Mouse (Mus musculus): ENCODE results near the gene Rock2. TPM values are rescaled to one million over a fixed set of nuclear protein-coding genes. Genes with fewer than 3 reads are reported as not detected.
A peak's percentile ranks its signal among the peaks of the same experiment; 100 is the strongest.

The Rock2 gene
- polyA plus RNA-seq, 1 experiment from 2014 or later: 72.1 TPM

DNA sequence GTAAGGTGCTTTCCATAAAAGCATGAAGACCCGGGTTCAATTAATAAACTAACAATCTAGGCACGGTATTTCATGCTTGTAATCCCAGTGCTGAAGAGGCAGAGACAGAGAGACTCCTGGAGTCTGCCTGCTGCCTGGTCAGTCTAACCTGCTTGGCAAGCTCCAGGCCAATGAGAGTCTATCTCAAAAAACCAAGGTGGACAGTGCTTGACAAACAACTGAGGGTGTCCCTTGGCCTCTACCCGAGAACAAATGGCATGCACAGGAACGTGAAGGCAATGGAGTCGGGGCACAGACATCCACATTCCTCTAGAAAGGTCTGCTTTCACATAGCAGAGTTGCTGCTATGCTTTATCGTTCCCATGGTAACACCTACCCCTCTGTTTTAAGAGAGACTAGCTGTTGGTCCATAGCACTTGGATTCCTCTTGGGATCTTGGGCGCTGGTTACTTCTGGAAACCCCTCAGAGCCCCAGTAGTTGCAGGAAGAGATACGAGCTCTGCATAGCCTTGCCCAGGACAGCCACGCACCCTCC is 24.8 kb upstream of the Rock2 start:
- in situ Hi-C loops (cut with MboI; ENCODE audit: low pct_unique_long_range_greater_than_20kb): loop anchor here (25.0 kb wide), 1 partner anchor 867 kb away; no protein-coding TSS in a partner anchor
- TF ChIP-seq CTCF (IDR thresholded peaks at IDR 0.05): no peak
- CTCF ChIA-PET: interaction anchor here (0.8 to 3.6 kb wide), 6 partner anchors 9 to 53 kb away, joined by 3 to 13 read pairs (median 4); no protein-coding TSS in a partner anchor
- no peaks in the 10 kb centered on the region for H3K27me3 ChIP-seq
- ATAC-seq (peak; percentile 13), DNase-seq (ENCODE audit: low read depth, low spot score) (no peak)
- POLR2A ChIA-PET: interaction anchor here (1.8 to 2.1 kb wide), 2 partner anchors 24 to 27 kb away, joined by 13 to 20 read pairs; partner anchors contain the start of gene Rock2

DNA sequence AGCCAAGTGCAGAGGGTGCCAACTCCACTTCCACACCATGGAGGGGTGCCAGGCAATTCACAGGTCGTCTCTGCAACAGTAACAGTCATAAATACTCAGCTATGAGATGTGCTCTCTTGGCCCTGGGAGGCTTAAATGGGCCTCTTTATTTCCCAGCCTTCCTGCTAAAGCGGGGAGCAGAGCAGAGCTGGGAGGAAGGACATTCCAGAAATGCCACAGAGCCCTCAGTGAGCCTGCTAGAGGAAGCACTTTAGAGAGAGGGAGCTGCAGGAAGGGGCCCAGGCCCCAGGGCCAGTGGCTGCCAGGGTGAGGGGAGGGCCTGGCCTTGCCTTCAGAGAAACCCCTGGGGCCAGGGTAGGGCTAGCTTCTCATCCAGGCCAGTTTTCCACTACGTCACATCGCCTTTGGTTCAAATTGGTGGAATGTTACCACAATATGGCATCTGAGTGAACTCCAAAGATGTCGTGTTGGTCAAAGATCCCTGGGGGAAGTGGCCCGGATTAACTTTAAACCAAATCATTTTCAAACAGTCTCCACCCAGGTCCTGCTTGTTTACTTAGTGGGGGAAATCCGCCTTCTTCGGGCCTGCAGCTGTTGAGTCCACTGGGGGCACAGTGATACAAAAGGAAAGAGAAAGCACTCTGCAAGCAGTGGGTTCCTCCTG is 24.2 kb upstream of the Rock2 start:
- no peak for TF ChIP-seq CTCF (IDR thresholded peaks at IDR 0.05)
- ATAC-seq: peak; percentile 89
- CTCF ChIA-PET: interaction anchor here (0.7 to 3.6 kb wide), 7 partner anchors 9 to 58 kb away, joined by 3 to 13 read pairs (median 3); no protein-coding TSS in a partner anchor
- POLR2A ChIA-PET: interaction anchor here (1.8 to 2.1 kb wide), 2 partner anchors 24 to 27 kb away, joined by 13 to 20 read pairs; partner anchors contain the start of gene Rock2
- in situ Hi-C loops (cut with MboI; ENCODE audit: low pct_unique_long_range_greater_than_20kb): loop anchor here (25.0 kb wide), 1 partner anchor 867 kb away; no protein-coding TSS in a partner anchor
- DNase-seq (ENCODE audit: low read depth, low spot score): peak; percentile 70
- H3K27me3 ChIP-seq: no peaks in the 10 kb centered on the region

GRCm38 (mm10) chr12:16872006-16872405 is 22.7 kb upstream of the Rock2 start:
- no peak for TF ChIP-seq CTCF (IDR thresholded peaks at IDR 0.05)
- CTCF ChIA-PET: interaction anchor here (1.0 kb wide), 1 partner anchor 10 kb away, joined by 3 read pairs; no protein-coding TSS in a partner anchor
- DNase-seq (ENCODE audit: low read depth, low spot score) (no peak), ATAC-seq (no peak)
- in situ Hi-C loops (cut with MboI; ENCODE audit: low pct_unique_long_range_greater_than_20kb): loop anchor here (25.0 kb wide), 1 partner anchor 865 kb away; no protein-coding TSS in a partner anchor
- POLR2A ChIA-PET: interaction anchor here (1.8 to 2.4 kb wide), 3 partner anchors 22 to 25 kb away, joined by 8 to 20 read pairs (median 13); partner anchors contain the start of gene Rock2
- H3K27me3 ChIP-seq: no peaks in the 10 kb centered on the region

GRCm38 (mm10) chr12:16872926-16873464 is 21.7 kb upstream of the Rock2 start:
- DNase-seq (ENCODE audit: low read depth, low spot score) (no peak), ATAC-seq (no peak)
- CTCF ChIA-PET: interaction anchor here (1.0 kb wide), 1 partner anchor 23 kb away, joined by 3 read pairs; no protein-coding TSS in a partner anchor
- POLR2A ChIA-PET: interaction anchor here (2.4 kb wide), 1 partner anchor 21 kb away, joined by 8 read pairs; the partner anchor contains the start of gene Rock2
- in situ Hi-C loops (cut with MboI; ENCODE audit: low pct_unique_long_range_greater_than_20kb): loop anchor here (25.0 kb wide), 1 partner anchor 864 kb away; no protein-coding TSS in a partner anchor
- no peaks in the 10 kb centered on the region for H3K27me3 ChIP-seq
- TF ChIP-seq CTCF (IDR thresholded peaks at IDR 0.05): no peak

DNA sequence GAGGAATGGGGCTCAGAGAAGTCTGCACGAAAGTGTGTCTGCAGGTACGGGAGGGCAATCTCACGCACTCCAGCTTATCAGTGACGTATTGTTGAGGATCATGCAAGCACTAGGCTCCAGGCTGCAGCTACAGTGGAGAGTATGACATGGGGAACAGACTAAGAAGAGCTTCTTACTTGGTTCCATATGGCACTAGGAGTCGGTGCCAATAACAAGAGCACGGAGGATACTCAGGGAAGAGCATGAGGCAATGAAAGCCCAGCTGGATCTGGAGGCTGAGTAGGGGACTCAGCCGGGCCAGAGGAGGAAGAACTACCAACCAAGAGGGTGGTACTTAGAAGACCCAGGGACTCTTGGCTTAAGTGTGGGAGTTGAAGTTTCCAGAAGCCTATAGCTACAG is 21.1 kb upstream of the Rock2 start:
- POLR2A ChIA-PET: interaction anchor here (2.4 kb wide), 1 partner anchor 21 kb away, joined by 8 read pairs; the partner anchor contains the start of gene Rock2
- H3K27me3 ChIP-seq: no peaks in the 10 kb centered on the region
- ATAC-seq (no peak), DNase-seq (ENCODE audit: low read depth, low spot score) (no peak)
- no peak for TF ChIP-seq CTCF (IDR thresholded peaks at IDR 0.05)
- in situ Hi-C loops (cut with MboI; ENCODE audit: low pct_unique_long_range_greater_than_20kb): loop anchor here (25.0 kb wide), 1 partner anchor 864 kb away; no protein-coding TSS in a partner anchor
- CTCF ChIA-PET: interaction anchor here (1.0 to 1.6 kb wide), 2 partner anchors 23 to 24 kb away, joined by 3 read pairs; no protein-coding TSS in a partner anchor

DNA sequence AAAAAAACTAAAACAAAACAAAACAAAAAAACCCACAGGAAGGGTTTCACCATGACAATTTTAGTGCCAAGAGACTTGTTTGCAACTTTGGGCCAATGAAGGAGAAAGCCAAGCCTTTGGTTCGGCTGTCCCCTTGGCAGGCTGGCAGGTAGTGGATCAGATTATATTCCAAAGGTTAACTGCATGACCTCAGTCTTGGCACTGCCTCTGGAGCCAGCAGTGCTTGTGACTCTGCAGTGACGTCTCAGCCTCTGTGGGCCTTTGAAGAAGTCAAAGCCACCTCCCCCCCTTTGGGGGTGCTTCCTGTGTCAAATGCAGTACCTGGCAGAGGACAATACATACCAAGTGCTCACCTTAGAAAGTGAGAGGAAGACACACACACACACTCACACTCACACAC is 20.6 kb upstream of the Rock2 start:
- in situ Hi-C loops (cut with MboI; ENCODE audit: low pct_unique_long_range_greater_than_20kb): loop anchor here (25.0 kb wide), 1 partner anchor 863 kb away; no protein-coding TSS in a partner anchor
- no peak for TF ChIP-seq CTCF (IDR thresholded peaks at IDR 0.05)

GRCm38 (mm10) chr12:16875269-16875668 is 19.4 kb upstream of the Rock2 start:
- DNase-seq (ENCODE audit: low read depth, low spot score) (no peak), ATAC-seq (peak; percentile 41)
- POLR2A ChIA-PET: interaction anchor here (1.8 kb wide), 1 partner anchor 19 kb away, joined by 6 read pairs; the partner anchor contains the start of gene Rock2
- no peaks in the 10 kb centered on the region for H3K27me3 ChIP-seq
- CTCF ChIA-PET: no interaction called here
- in situ Hi-C loops (cut with MboI; ENCODE audit: low pct_unique_long_range_greater_than_20kb): no loop called here
- no peak for TF ChIP-seq CTCF (IDR thresholded peaks at IDR 0.05)

More for the DNA sequence above, 20.6 kb upstream of the Rock2 start:
- H3K27me3 ChIP-seq: no peaks in the 10 kb centered on the region
- DNase-seq (ENCODE audit: low read depth, low spot score): no peak
- ATAC-seq: no peak
- POLR2A ChIA-PET: interaction anchor here (0.6 to 2.4 kb wide), 2 partner anchors 16 to 20 kb away, joined by 3 to 8 read pairs; partner anchors contain the start of gene Rock2
- CTCF ChIA-PET: interaction anchor here (1.0 to 1.6 kb wide), 2 partner anchors 22 to 24 kb away, joined by 3 read pairs; no protein-coding TSS in a partner anchor

DNA sequence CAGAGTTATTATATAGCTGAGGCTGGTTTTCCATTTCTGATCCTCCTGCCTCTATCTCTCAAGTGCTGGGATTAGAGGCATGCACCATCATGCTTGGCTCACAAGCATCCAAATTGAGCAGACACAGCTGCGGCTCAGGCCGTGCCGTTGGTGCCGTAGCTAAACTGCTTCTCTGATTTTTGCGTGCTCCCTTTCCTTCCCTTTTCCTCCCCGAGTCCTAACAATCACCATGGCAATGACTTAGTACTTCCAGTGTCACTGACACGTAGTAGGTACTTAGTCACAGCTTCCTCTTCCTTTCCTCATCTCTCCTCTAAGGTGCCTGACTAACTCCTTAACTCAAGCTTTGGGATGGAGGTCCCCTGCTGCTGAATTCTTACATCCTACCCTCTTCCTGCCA is 19.0 kb upstream of the Rock2 start:
- ATAC-seq (peak; percentile 14), DNase-seq (ENCODE audit: low read depth, low spot score) (no peak)
- POLR2A ChIA-PET: interaction anchor here (1.8 kb wide), 1 partner anchor 19 kb away, joined by 6 read pairs; the partner anchor contains the start of gene Rock2
- in situ Hi-C loops (cut with MboI; ENCODE audit: low pct_unique_long_range_greater_than_20kb): no loop called here
- TF ChIP-seq CTCF (IDR thresholded peaks at IDR 0.05): no peak
- H3K27me3 ChIP-seq: no peaks in the 10 kb centered on the region
- CTCF ChIA-PET: no interaction called here

GRCm38 (mm10) chr12:16876667-16877066 is 18.0 kb upstream of the Rock2 start:
- DNase-seq (ENCODE audit: low read depth, low spot score) (no peak), ATAC-seq (no peak)
- no peaks in the 10 kb centered on the region for H3K27me3 ChIP-seq
- no peak for TF ChIP-seq CTCF (IDR thresholded peaks at IDR 0.05)
- in situ Hi-C loops (cut with MboI; ENCODE audit: low pct_unique_long_range_greater_than_20kb): no loop called here
- ChIA-PET CTCF (no interaction called here), POLR2A (interaction anchor here (1.1 to 1.8 kb wide), 2 partner anchors 10 to 18 kb away, joined by 4 to 6 read pairs; partner anchors contain the start of gene Rock2)

DNA sequence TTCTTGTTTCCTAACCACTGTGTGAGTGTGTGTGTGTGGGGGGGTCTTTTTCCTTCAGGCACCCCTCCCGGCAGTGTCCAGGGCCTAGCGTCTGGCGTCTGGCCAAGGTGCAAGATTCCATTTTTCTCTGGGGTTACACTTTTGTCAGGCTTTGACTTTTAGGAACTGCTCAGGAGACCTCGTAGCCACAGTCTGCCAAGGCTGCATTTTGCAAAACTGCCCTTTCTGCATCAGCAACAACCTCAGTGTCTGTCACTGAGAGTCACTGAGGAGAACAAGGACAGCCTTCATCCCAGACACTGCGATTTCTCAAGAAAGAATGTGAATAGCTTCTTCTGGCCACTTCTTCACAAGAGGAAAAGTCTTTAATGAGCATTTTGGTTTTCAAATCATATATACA is 17.6 kb upstream of the Rock2 start:
- no peak for DNase-seq (ENCODE audit: low read depth, low spot score)
- ChIA-PET CTCF (interaction anchor here (1.7 kb wide), 1 partner anchor 17 kb away, joined by 5 read pairs; no protein-coding TSS in a partner anchor), POLR2A (interaction anchor here (1.1 kb wide), 1 partner anchor 9 kb away, joined by 4 read pairs; no protein-coding TSS in a partner anchor)
- in situ Hi-C loops (cut with MboI; ENCODE audit: low pct_unique_long_range_greater_than_20kb): no loop called here
- no peak for ATAC-seq
- H3K27me3 ChIP-seq: no peaks in the 10 kb centered on the region
- TF ChIP-seq CTCF (IDR thresholded peaks at IDR 0.05): no peak

Data from Patski (cell line).